Mouse (Mus musculus): ENCODE data around the gene Mob3b.

Gene Mob3b

GRCm38 (mm10) chr4:35065075-35065838 lies 92.0 kb downstream of the Mob3b start:
- DNase-seq (ENCODE audit: low read depth, low spot score) = no peak

DNA sequence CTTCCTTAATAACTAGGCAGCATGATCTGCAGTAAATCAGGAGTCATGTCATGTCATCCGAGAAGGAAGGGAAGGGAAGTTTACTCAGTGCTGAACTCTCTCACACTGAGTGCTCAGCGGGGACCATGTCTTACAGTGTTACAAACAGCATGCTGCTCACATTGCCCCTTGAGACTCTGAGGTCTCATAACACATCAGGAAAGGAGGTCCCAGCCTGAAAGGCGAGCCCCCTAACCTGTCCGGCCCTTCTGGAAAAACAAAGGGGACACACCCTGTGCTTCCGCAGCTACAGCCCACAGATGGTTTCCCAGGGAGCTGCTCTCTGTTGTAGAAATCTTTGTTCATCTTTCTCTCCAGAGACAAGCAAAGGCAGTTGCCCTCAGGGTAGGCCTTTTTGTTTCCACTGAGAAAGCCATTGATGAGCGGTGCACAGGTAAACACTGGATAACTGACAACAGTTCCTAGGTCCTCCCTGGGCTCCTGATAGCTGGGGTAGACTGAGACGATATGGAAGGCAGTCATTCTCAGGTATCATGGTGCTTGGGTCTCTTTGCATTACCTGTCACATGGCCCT lies 94.1 kb downstream of the Mob3b start:
- no peak for DNase-seq (ENCODE audit: low read depth, low spot score)

DNA sequence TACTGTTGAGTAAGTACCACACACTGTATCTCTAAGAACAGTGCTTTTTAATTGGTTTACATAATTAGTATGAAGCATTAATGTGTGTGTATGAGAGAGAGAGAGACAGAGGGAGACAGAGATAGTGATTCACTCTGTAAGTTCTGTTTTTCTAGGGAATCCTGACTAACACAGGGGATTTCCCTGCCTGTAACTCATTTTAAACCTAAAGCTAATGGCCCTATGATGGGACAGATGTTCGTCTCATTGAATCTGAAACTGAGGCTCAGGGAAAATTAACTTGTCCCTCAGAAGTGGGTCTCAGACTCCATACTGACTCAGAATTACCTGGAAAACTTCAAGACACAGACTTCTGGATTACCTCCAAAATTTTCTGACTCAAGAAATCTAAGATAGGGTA lies 96.3 kb downstream of the Mob3b start:
- DNase-seq (ENCODE audit: low read depth, low spot score) = no peak

DNA sequence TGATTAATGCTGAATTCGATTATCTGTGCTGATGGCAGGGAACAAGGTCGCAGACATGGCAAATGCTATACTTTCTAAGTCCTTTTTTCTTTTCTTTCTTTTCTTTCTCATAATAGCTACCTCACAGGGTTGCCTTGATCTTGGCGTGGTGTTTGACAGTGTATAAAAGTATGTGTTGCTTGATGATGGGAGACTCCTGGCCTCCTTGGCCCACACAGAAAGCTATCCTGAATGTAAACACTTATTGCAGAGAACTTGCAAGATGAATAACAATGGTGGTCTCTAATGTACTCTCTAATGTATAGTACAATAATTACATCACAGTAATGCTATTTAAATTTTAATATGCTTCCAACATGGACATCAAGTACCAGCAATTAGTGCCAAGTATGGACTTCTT lies 96.9 kb downstream of the Mob3b start:
- DNase-seq (ENCODE audit: low read depth, low spot score) = no peak

GRCm38 (mm10) chr4:35054362-35054761 lies 102.9 kb downstream of the Mob3b start:
- DNase-seq (ENCODE audit: low read depth, low spot score) = no peak

GRCm38 (mm10) chr4:35052174-35052942 lies 104.9 kb downstream of the Mob3b start:
- no peak for DNase-seq (ENCODE audit: low read depth, low spot score)

DNA sequence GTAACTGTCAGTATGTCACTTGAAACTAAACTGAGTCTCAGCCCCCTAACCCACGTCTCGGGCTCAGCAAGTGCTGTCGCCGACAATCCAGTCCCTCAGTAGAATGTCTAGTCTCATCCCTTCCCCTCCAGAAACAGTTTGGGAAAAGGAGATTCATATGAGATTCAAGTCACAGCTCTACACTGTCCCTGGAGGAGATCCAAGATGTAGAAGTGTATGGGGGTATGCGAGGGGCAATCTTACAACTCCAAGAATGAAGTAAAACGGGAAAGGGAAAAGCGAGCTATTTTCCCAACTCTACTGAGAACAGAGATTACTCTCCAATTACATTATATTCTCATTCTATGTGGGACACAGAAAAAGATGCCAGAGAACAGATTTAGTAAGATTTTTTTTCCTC lies 106.1 kb downstream of the Mob3b start:
- no peak for DNase-seq (ENCODE audit: low read depth, low spot score)

- DNase-seq (ENCODE audit: low read depth, low spot score) = no peak
Measured at GRCm38 (mm10) chr4:35049742-35050058, 107.6 kb downstream of the Mob3b start.

GRCm38 (mm10) chr4:35049036-35049741 lies 108.1 kb downstream of the Mob3b start:
- no peak for DNase-seq (ENCODE audit: low read depth, low spot score)

GRCm38 (mm10) chr4:35040896-35041295 lies 116.4 kb downstream of the Mob3b start:
- DNase-seq (ENCODE audit: low read depth, low spot score) = no peak

DNA sequence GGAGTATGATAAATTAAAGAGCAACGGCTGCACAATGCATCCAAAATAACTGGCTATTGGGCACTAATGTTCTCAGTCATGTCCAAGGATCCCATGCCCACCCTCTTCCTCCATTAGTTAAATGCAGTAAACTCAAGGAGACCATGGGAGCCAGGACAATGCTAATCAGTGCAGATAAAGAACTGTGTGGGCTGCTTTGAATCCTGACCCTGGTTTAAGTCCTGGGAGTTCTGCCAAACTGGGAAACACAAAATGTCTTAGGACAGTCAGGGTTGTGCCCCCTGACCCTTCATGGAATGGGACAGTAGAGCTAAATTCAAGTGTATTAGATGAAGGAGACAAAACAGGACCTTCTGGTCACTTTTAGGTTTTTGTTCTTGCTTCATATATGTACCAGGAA lies 117.0 kb downstream of the Mob3b start:
- DNase-seq (ENCODE audit: low read depth, low spot score) = no peak

DNA sequence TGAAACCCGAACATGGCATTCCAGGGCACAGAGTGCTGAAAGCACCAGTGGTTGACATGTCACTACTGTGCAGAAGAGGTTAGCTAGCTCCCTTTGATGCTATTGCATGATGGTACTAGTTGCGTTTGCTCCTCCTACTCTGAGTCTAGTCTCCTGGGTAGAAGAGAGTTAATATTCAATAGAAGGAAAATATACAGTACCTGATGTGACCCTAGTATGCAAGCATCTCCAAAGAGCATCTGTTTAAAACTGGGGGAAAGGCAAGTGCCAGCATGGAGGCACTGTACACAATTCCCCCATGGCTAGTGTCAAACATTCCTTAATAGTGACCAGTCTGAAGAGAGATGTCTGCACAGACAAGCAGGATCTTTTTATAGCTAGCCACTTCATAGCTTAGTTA lies 119.5 kb downstream of the Mob3b start:
- DNase-seq (ENCODE audit: low read depth, low spot score) = no peak

- no peak for DNase-seq (ENCODE audit: low read depth, low spot score)
Measured at GRCm38 (mm10) chr4:35034504-35035290, 122.6 kb downstream of the Mob3b start.

GRCm38 (mm10) chr4:35032758-35033157 lies 124.5 kb downstream of the Mob3b start:
- no peak for DNase-seq (ENCODE audit: low read depth, low spot score)

GRCm38 (mm10) chr4:35031623-35032022 lies 125.7 kb downstream of the Mob3b start:
- DNase-seq (ENCODE audit: low read depth, low spot score) = no peak

DNA sequence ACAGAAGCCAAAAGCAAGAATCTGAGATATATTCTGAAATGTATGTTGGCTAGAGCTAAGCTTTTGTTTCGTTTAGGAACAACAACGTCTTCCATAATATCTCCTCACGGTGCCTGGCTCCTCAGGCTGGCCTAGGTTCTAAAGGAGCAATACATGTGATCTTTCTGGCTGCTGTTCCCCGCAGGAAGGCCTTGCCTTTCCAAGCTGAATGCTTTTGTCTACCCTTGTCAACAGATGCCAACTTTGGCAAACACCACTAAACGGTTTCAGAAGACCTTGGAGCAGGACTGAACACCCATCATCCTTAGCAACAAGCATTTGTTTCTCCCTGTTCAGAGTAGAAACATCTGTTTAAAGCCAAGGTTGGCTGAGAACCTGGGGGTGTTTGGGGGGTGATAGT lies 126.1 kb downstream of the Mob3b start:
- DNase-seq (ENCODE audit: low read depth, low spot score) = no peak

DNA sequence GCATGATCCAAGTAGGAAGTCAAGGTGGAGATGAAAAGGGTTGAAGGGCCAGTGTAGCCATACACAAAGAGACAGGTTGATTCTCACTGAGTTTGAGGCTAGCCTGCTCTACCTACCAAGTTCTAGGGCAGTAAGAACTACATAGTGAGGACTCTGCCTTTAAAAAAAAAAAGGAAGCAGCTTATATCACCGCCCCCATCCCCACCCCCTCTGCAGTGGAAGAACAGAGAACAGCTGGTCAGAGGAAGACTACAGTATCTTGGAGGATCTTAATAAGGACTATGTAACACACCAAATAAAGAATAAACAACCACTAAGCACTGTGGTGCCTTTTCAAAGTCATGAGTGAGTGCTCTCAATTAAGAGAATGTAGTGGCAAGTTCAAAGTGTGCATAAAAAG lies 138.9 kb downstream of the Mob3b start:
- no peak for DNase-seq (ENCODE audit: low read depth, low spot score)

DNA sequence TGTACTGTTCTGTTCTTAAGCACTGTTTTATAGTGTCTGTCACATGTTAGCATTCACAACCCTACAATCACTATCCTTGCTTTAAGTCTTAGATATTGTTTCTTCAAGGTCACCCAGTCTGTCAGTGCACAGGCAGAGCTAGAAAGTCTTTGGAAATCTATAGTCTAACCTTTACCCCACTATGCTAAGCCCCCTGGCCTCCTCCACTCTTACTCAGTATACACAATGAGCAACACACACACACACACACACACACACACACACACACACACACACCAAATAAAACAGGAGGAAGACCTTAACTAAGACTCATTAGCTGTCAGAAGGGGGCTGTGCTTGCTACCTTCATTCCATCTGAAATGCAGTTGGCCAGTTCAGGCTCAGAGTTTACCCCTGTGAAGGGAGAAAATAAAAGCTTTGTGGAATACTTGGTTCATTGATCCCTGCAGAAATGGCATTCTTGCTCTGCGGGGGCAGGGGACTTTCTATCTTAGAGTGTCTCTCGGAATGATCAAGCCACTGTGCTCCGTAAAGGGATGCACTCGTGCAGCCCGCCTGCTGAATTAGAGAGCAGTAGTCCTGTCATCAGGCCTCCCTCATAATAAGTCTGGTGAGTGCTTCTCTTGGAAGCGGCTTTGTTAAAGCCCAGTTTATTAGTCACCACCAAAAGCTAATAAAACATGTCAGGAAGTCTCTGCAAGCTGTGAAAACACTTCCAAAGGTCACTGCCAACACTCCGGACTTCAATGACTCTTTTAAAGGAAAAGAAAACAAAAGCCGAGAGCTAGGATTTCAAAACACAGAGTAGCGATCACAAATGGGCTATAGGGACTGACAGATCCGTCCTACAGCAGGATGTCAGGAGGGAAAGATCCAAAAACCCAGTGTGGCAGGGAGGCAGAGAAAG lies 144.6 kb downstream of the Mob3b start:
- DNase-seq (ENCODE audit: low read depth, low spot score) = no peak

- no peak for DNase-seq (ENCODE audit: low read depth, low spot score)
Measured at GRCm38 (mm10) chr4:35006541-35007260, 150.6 kb downstream of the Mob3b start.

DNA sequence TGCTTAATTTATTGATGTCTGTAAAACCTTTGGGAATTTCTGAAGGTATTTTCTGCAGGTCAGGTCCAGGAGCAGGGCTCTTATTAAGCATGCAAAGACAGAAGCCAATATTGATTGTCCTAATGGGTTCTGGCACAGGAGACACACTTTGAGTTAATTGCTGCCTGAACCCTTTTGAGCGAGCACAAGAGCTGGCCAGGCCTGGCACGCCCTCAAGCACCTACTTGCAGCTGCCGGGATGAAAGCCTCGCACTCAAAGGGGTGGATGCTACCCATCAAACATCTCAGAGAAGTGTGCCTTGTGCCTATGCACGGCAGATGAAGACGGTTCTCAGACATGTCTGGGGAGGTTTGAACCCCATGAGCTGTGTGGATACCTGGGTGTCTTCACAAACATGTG lies 151.2 kb downstream of the Mob3b start:
- DNase-seq (ENCODE audit: low read depth, low spot score) = no peak

Data from c-Kit-negative CD71-positive TER-119-positive erythroid progenitor cells, embryonic 14.5 days (primary cell).